Mouse (Mus musculus) liver, embryonic 14.5 days (tissue): ENCODE data around the gene Ankrd13d. TPM values are rescaled to one million over a fixed set of nuclear protein-coding genes. Genes with fewer than 3 reads are reported as not detected.

ENCODE experiments used
- ATAC-seq: fragments of 200-750 bp; cut with Nextera tagmentation; 2 replicates; pipeline ENCODE4 v1.8.0; 2017; ENCODE audit warnings: moderate number of reproducible peaks, mild to moderate bottlenecking, moderate library complexity; ENCODE audit not compliant: insufficient read depth
- DNase-seq, 3 experiments: peaks; one replicate each; pipeline ENCODE4 v3.0.0-alpha.2; 2012 to 2013; ENCODE audit warnings: low read depth in 3 of 3, low spot score in 3 of 3
- H3K27ac ChIP-seq: fragments of 300-500 bp; sonication (generic); 2 replicates; pipeline ENCODE4 v1.5.1; 2014; ENCODE audit warnings: moderate library complexity, mild to moderate bottlenecking, control low read depth, inconsistent platforms
- H3K27me3 ChIP-seq: fragments of 300-500 bp; sonication (generic); 2 replicates; pipeline ENCODE4 v1.6.1; 2014; ENCODE audit warnings: mild to moderate bottlenecking, low read length, moderate library complexity; ENCODE audit not compliant: control insufficient read depth, insufficient read depth
- H3K36me3 ChIP-seq: fragments of 300-500 bp; sonication (generic); replicated peaks from 2 replicates; pipeline ENCODE4 v1.6.1; 2014; ENCODE audit warnings: low read depth; ENCODE audit not compliant: control insufficient read depth, insufficient read depth
- H3K4me1 ChIP-seq, 2 experiments: fragments of 200-500 bp in 1 of 2; fragments of 300-500 bp in 1 of 2; sonication (generic) in 1 of 2; replicated peaks; 2 replicates each; pipeline ENCODE4 v1.6.1; 2012 to 2014; ENCODE audit warnings: antibody characterized with exemption in 1 of 2, inconsistent platforms in 1 of 2, low read length in 1 of 2; ENCODE audit not compliant: control insufficient read depth in 2 of 2, insufficient read depth in 2 of 2
- H3K4me2 ChIP-seq: fragments of 300-500 bp; sonication (generic); 2 replicates; pipeline ENCODE4 v1.6.1; 2014; ENCODE audit warnings: low read depth, mild to moderate bottlenecking, control low read depth, moderate library complexity
- H3K4me3 ChIP-seq, 2 experiments: fragments of 200-500 bp in 1 of 2; fragments of 300-500 bp in 1 of 2; sonication (generic) in 1 of 2; 2 replicates each; pipeline ENCODE4 v1.5.1; 2012 to 2014; ENCODE audit warnings: low read depth in 2 of 2, low read length in 2 of 2, mild to moderate bottlenecking in 2 of 2, control low read depth in 1 of 2, inconsistent platforms in 1 of 2, moderate library complexity in 1 of 2; ENCODE audit not compliant: insufficient read depth in 1 of 2
- H3K9ac ChIP-seq: fragments of 300-500 bp; sonication (generic); replicated peaks from 2 replicates; pipeline ENCODE4 v1.6.1; 2014; ENCODE audit warnings: mild to moderate bottlenecking, control low read depth, moderate library complexity
- H3K9me3 ChIP-seq: fragments of 300-500 bp; sonication (generic); 2 replicates; pipeline ENCODE4 v1.6.1; 2016; ENCODE audit warnings: low read length, mixed read lengths; ENCODE audit not compliant: control insufficient read depth
- CTCF ChIP-seq: IDR thresholded peaks from 2 replicates; pipeline ENCODE4 v1.5.1; 2016; ENCODE audit warnings: antibody characterized with exemption, low read depth, control low read depth
- EP300 ChIP-seq: IDR thresholded peaks from 2 replicates; pipeline ENCODE4 v1.6.1; 2016; ENCODE audit warnings: antibody characterized with exemption, low read depth
- WGBS: fragments of 180-500 bp; shearing (Covaris S2); extraction: QIAGEN DNeasy Blood & Tissue Kit; methylation state at CpG from one replicate; pipeline ENCODE4 v1.1.7; 2014; ENCODE audit not compliant: insufficient replicate concordance; 5-methylcytosine and 5-hydroxymethylcytosine counted together
- polyA plus RNA-seq, 2 experiments: library from polyadenylated mRNA; depleted of rRNA in 1 of 2; stranded (reverse) in 1 of 2; unstranded in 1 of 2; fragments of >200 nt; fragmentation: Nextera tagmentation in 1 of 2; extraction: Ambion mirVana in 1 of 2; gene quantifications; 2 replicates each; pipeline versions ENCODE4 v1.2.1 to v1.2.3; 2012 to 2014

The Ankrd13d gene
- polyA plus RNA-seq, 2 experiments = 0.66 to 1.3 TPM

DNA sequence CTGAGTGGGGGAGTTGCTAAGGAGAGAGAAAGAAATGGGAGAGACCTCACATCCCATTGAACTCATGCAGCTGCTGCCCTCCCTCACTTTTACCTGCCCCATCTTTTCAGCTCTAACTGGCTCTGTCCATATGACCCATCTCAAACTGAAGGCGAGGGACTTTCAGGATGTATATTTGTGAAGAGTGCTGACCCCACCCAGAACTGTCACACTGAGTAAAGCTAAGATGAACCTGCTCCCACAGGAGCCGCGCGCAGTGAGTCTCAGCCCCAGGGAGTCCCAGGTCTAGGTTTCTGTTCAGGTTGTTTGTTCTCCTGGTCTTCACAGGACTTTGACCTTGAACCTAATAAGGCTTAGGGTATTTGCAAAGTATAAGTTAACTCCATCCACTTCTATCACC is 54.0 kb downstream of the Ankrd13d start:
- no peak for TF ChIP-seq CTCF
- TF ChIP-seq EP300 = no peak
- 72% methylated on average over 4 of the region's 4 CpGs for WGBS
- no peaks in the 10 kb centered on the region for H3K9me3 ChIP-seq

DNA sequence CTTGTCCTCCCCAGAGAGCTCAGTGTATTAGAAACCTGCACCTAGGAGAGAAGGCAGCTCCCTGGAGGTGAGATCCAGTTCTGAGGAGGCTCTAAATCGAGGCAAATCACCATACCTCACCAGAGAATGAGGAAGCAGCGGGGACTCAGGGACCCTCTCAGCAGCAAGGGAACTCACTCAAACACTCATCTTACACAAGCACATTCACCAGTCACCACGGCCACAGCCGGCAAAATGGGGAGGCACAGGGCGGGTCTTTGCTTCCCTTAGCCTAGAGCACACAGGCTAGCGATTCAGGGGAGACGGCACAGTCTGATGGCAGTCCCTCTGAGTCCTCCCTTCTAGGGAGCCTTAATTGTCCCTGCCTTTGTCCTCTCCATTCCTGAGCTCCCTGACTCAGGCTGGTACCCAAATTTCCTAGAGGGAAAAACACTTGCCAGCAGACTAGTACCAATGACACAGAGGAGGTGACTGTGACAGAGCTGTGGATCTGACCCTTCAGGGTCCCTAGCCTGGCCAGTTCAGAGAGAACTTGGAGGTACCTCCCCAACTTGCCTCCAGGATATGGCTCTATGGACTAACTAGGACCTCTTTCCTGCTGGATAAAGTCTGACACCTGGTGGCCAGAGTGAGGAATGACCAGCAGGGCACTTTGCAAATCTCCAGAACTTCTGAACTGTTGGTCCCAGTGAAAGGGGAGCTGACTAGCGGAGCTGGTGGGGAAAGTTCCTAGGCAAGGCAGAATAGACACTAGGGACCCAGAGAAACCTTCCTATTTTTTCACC is 54.9 kb downstream of the Ankrd13d start:
- H3K27ac ChIP-seq = no peak overlapping the region
- ATAC-seq (no peak), DNase-seq (peak; percentile 57 to 74 (median 68))
- H3K9ac ChIP-seq = no peak overlapping the region
- TF ChIP-seq CTCF (peak; percentile 96), EP300 (no peak)
- H3K9me3 ChIP-seq = no peaks in the 10 kb centered on the region
- H3K27me3 ChIP-seq = peaks cover 2% of the 10 kb centered on the region; the same call in 1 of the 2 replicates
- peaks cover 5 to 14% of the 10 kb centered on the region in 2 experiments; a peak in 3 of 4 replicates for H3K4me1 ChIP-seq
- WGBS = 4% methylated on average over 8 of the region's 8 CpGs
- no peaks in the 10 kb centered on the region for H3K36me3 ChIP-seq
- H3K4me2 ChIP-seq = no peak overlapping the region
- H3K4me3 ChIP-seq = no peak overlapping the region

More for the DNA sequence above, 54.0 kb downstream of the Ankrd13d start:
- H3K27ac ChIP-seq = no peak overlapping the region
- H3K4me2 ChIP-seq = no peak overlapping the region
- DNase-seq (no peak), ATAC-seq (no peak)
- no peaks in the 10 kb centered on the region for H3K36me3 ChIP-seq
- no peak overlapping the region for H3K9ac ChIP-seq
- peaks cover 5 to 13% of the 10 kb centered on the region in 2 experiments; a peak in 3 of 4 replicates for H3K4me1 ChIP-seq
- H3K27me3 ChIP-seq = peaks cover 2% of the 10 kb centered on the region; the same call in 1 of the 2 replicates
- no peak overlapping the region for H3K4me3 ChIP-seq

DNA sequence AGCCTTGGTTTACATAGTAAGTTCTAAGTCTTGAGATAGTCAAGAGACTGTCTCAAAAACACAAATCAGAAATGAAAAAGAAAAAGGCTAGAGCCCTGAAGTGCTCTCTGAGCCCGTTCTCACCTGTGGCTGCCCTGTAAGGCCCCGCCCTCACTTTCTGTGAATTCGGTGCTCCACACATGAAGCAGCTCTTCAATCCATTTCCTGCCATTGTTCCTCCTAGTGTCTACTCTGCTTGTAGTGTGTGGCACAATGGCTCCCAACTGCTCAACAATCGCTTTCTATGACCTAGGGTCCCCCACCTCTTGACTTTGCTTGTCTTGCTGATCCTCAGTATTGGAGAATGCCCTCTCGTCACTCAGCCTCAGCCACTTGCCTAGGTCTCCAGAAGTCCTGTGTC is 55.5 kb downstream of the Ankrd13d start:
- Histone ChIP-seq H3K4me2 (no peak overlapping the region), H3K4me1 (peaks cover 3 to 10% of the 10 kb centered on the region in 2 experiments; a peak in 3 of 4 replicates), H3K9me3 (no peaks in the 10 kb centered on the region), H3K27me3 (peaks cover 2% of the 10 kb centered on the region; the same call in 1 of the 2 replicates), H3K4me3 (no peak overlapping the region), H3K27ac (no peak overlapping the region), H3K9ac (no peak overlapping the region), H3K36me3 (no peaks in the 10 kb centered on the region)
- ATAC-seq (no peak), DNase-seq (no peak)
- WGBS = 35% methylated on average over 5 of the region's 5 CpGs
- TF ChIP-seq CTCF = no peak
- TF ChIP-seq EP300 = no peak

DNA sequence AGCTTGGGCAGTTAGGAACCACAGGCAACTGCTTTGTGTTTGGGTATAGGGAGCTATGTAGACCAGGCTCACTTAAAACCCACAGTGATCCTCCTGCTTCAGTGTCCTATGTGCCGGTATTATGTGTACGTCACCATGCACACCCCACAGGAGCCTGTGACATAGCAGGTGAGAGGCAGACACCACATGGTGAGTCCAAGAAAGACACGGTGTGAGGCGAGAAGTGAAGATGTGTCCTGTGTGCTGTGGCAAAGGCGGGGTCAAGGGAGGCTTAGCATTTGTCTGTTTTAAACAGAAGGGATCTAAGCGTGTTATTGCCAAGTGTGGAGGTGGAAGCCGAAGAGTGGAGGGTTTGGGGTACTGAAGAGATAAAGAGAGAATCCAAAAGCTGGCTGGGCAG is 56.2 kb downstream of the Ankrd13d start:
- ATAC-seq = no peak
- DNase-seq = no peak
- 66% methylated on average over 7 of the region's 7 CpGs for WGBS
- TF ChIP-seq CTCF (no peak), EP300 (no peak)
- Histone ChIP-seq H3K9ac (no peak overlapping the region), H3K27ac (no peak overlapping the region), H3K9me3 (no peaks in the 10 kb centered on the region), H3K27me3 (peaks cover 2% of the 10 kb centered on the region; the same call in 1 of the 2 replicates), H3K4me3 (no peak overlapping the region), H3K4me2 (no peak overlapping the region), H3K36me3 (no peaks in the 10 kb centered on the region), H3K4me1 (peaks cover 0 to 7% of the 10 kb centered on the region in 2 experiments; a peak in 2 of 4 replicates)

DNA sequence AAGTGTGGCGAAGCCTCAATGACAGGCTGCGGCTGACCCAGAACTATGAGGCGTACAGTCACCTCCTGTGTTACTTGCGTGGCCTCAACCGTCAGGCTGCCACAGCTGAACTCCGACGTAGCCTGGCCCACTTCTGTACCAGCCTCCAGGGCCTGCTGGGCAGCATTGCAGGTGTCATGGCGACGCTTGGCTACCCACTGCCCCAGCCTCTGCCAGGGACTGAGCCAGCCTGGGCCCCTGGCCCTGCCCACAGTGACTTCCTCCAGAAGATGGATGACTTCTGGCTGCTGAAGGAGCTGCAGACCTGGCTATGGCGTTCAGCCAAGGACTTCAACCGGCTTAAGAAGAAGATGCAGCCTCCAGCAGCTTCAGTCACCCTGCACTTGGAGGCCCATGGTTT is 60.8 kb downstream of the Ankrd13d start:
- peaks cover 0 to 8% of the 10 kb centered on the region in 2 experiments; a peak in 3 of 4 replicates for H3K4me1 ChIP-seq
- no peak for ATAC-seq
- 48% methylated on average over 11 of the region's 11 CpGs for WGBS
- DNase-seq = no peak
- peaks cover 12% of the 10 kb centered on the region for H3K27me3 ChIP-seq
- no peaks in the 10 kb centered on the region for H3K36me3 ChIP-seq
- no peak overlapping the region for H3K9ac ChIP-seq
- H3K4me3 ChIP-seq = no peak overlapping the region
- H3K9me3 ChIP-seq = no peaks in the 10 kb centered on the region
- no peak overlapping the region for H3K27ac ChIP-seq
- TF ChIP-seq EP300 = no peak
- TF ChIP-seq CTCF = no peak
- H3K4me2 ChIP-seq = no peak overlapping the region
